Comparison of ENCODE assay signal across 26 mouse cellular contexts in genomic region chr1:47378795-47379194, GRCm38 (mm10).
DNase-seq lines count a peak whose midpoint lies in the region; ATAC-seq and TF ChIP-seq lines count a peak whose summit lies in the region.
"Had no signal": no experiment of that assay in that cellular context is flagged by ENCODE, and none has a peak within 500 bp of the region (broad histone marks: within the 10 kb centered on the region; RNA-seq: fewer than 3 reads in every experiment).

No protein-coding gene starts in this region.

- H3K27ac ChIP-seq in hindbrain, embryonic 14.5 days: no peak overlapping the region
- H3K27ac ChIP-seq in hindbrain, embryonic 12.5 days: no peak overlapping the region
- H3K27ac ChIP-seq in neural tube, embryonic 13.5 days (replicated peaks): no peak overlapping the region
- H3K27ac ChIP-seq in limb, embryonic 14.5 days (replicated peaks; ENCODE audit: low read depth, low read length): no peak overlapping the region
- H3K27ac ChIP-seq: embryonic facial prominence, embryonic 12.5 days; forebrain, embryonic 12.5 days; forebrain, embryonic 15.5 days; heart, adult 2 months; heart, embryonic 10.5 days; heart, embryonic 13.5 days; hindbrain, embryonic 15.5 days had no signal

- H3K4me1 ChIP-seq in hindbrain, embryonic 14.5 days (replicated peaks; ENCODE audit: control insufficient read depth, insufficient read depth, low read length): no peaks in the 10 kb centered on the region
- no peaks in the 10 kb centered on the region for H3K4me1 ChIP-seq in hindbrain, embryonic 12.5 days
- no peaks in the 10 kb centered on the region for H3K4me1 ChIP-seq in neural tube, embryonic 13.5 days (replicated peaks)
- no peaks in the 10 kb centered on the region for H3K4me1 ChIP-seq in limb, embryonic 14.5 days (ENCODE audit: control insufficient read depth, insufficient read depth, low read length)
- H3K4me1 ChIP-seq: embryonic facial prominence, embryonic 12.5 days; forebrain, embryonic 12.5 days; forebrain, embryonic 15.5 days; heart, embryonic 10.5 days; heart, embryonic 13.5 days; hindbrain, embryonic 15.5 days had no signal

- no peak overlapping the region for H3K4me2 ChIP-seq in hindbrain, embryonic 14.5 days (replicated peaks)
- no peak overlapping the region for H3K4me2 ChIP-seq in hindbrain, embryonic 12.5 days (replicated peaks)
- H3K4me2 ChIP-seq in neural tube, embryonic 13.5 days: no peak overlapping the region
- no peak overlapping the region for H3K4me2 ChIP-seq in limb, embryonic 14.5 days (replicated peaks; ENCODE audit: low read depth, low read length, severe bottlenecking)
- H3K4me2 ChIP-seq: embryonic facial prominence, embryonic 12.5 days; forebrain, embryonic 12.5 days; forebrain, embryonic 15.5 days; heart, embryonic 13.5 days; hindbrain, embryonic 15.5 days had no signal

- H3K4me3 ChIP-seq in hindbrain, embryonic 14.5 days (replicated peaks; ENCODE audit: low read length): no peak overlapping the region
- H3K4me3 ChIP-seq in hindbrain, embryonic 12.5 days: no peak overlapping the region
- no peak overlapping the region for H3K4me3 ChIP-seq in neural tube, embryonic 13.5 days
- no peak overlapping the region for H3K4me3 ChIP-seq in limb, embryonic 14.5 days (replicated peaks; ENCODE audit: low read length)
- H3K4me3 ChIP-seq: embryonic facial prominence, embryonic 12.5 days; erythroblast, embryonic 14.5 days; forebrain, embryonic 12.5 days; forebrain, embryonic 15.5 days; heart, adult 2 months; heart, embryonic 10.5 days; heart, embryonic 13.5 days; hindbrain, embryonic 15.5 days had no signal

- H3K27me3 ChIP-seq in hindbrain, embryonic 14.5 days (ENCODE audit: control insufficient read depth, insufficient read depth, low read length): no peaks in the 10 kb centered on the region
- H3K27me3 ChIP-seq in hindbrain, embryonic 12.5 days: no peaks in the 10 kb centered on the region
- H3K27me3 ChIP-seq in neural tube, embryonic 13.5 days: no peaks in the 10 kb centered on the region
- no peaks in the 10 kb centered on the region for H3K27me3 ChIP-seq in limb, embryonic 14.5 days (ENCODE audit: control insufficient read depth, insufficient read depth, low read length)
- H3K27me3 ChIP-seq: embryonic facial prominence, embryonic 12.5 days; forebrain, embryonic 12.5 days; forebrain, embryonic 15.5 days; heart, embryonic 13.5 days; hindbrain, embryonic 15.5 days had no signal

- no peak for TF ChIP-seq POLR2A in limb, embryonic 14.5 days (IDR thresholded peaks at IDR 0.05; ENCODE audit: borderline replicate concordance, extremely low read depth, insufficient read depth, insufficient read length)

- ATAC-seq in hindbrain, embryonic 14.5 days (ENCODE audit: low FRiP score): peak; percentile 68; the same call in 1 of the 2 replicates
- no peak for ATAC-seq in hindbrain, embryonic 12.5 days (ENCODE audit: low FRiP score)
- ATAC-seq in neural tube, embryonic 13.5 days (ENCODE audit: low read depth): 0 out of 2 replicates have a peak, but pooled peaks have one; percentile 56
- ATAC-seq in limb, embryonic 14.5 days (ENCODE audit: low FRiP score, low read depth): peak; percentile 37; the same call in 1 of the 2 replicates
- ATAC-seq: CD4-positive, CD25-positive, alpha-beta regulatory T cell, adult 4 months; forebrain, embryonic 15.5 days had no signal

- H3K9me3 ChIP-seq in hindbrain, embryonic 14.5 days (ENCODE audit: control insufficient read depth, low read length): no peaks in the 10 kb centered on the region
- H3K9me3 ChIP-seq in hindbrain, embryonic 12.5 days (replicated peaks): no peaks in the 10 kb centered on the region
- H3K9me3 ChIP-seq in neural tube, embryonic 13.5 days: no peaks in the 10 kb centered on the region
- no peaks in the 10 kb centered on the region for H3K9me3 ChIP-seq in limb, embryonic 14.5 days (ENCODE audit: control insufficient read depth, low read length)
- H3K9me3 ChIP-seq: embryonic facial prominence, embryonic 12.5 days; forebrain, embryonic 12.5 days; forebrain, embryonic 15.5 days; heart, embryonic 10.5 days; heart, embryonic 13.5 days; hindbrain, embryonic 15.5 days had no signal

- no peaks in the 10 kb centered on the region for H3K36me3 ChIP-seq in hindbrain, embryonic 14.5 days (replicated peaks; ENCODE audit: control insufficient read depth, insufficient read depth)
- H3K36me3 ChIP-seq in hindbrain, embryonic 12.5 days: no peaks in the 10 kb centered on the region
- H3K36me3 ChIP-seq in neural tube, embryonic 13.5 days: no peaks in the 10 kb centered on the region
- H3K36me3 ChIP-seq in limb, embryonic 14.5 days (ENCODE audit: control insufficient read depth, insufficient read depth, low read length): no peaks in the 10 kb centered on the region
- H3K36me3 ChIP-seq: embryonic facial prominence, embryonic 12.5 days; forebrain, embryonic 12.5 days; forebrain, embryonic 15.5 days; heart, embryonic 10.5 days; heart, embryonic 13.5 days; hindbrain, embryonic 15.5 days had no signal

- no peak overlapping the region for H3K9ac ChIP-seq in hindbrain, embryonic 14.5 days
- no peak overlapping the region for H3K9ac ChIP-seq in hindbrain, embryonic 12.5 days
- H3K9ac ChIP-seq in neural tube, embryonic 13.5 days: no peak overlapping the region
- H3K9ac ChIP-seq in limb, embryonic 14.5 days (ENCODE audit: low read depth, low read length, severe bottlenecking): no peak overlapping the region
- H3K9ac ChIP-seq: embryonic facial prominence, embryonic 12.5 days; forebrain, embryonic 12.5 days; forebrain, embryonic 15.5 days; heart, embryonic 13.5 days; hindbrain, embryonic 15.5 days had no signal

- 29% methylated on average over 1 of the region's 1 CpGs for WGBS in hindbrain, embryonic 14.5 days
- 30% methylated on average over 1 of the region's 1 CpGs for WGBS in hindbrain, embryonic 12.5 days
- 25% methylated on average over 1 of the region's 1 CpGs for WGBS in neural tube, embryonic 13.5 days
- 9% methylated on average over 1 of the region's 1 CpGs for WGBS in limb, embryonic 14.5 days

- no peak for DNase-seq in hindbrain, embryonic 14.5 days (ENCODE audit: low spot score)
- no peak for DNase-seq in neural tube, embryonic 10.5 days (ENCODE audit: extremely low spot score, low spot score)
- no peak for DNase-seq in limb, embryonic 14.5 days (ENCODE audit: low spot score)
- DNase-seq in urinary bladder, postnatal 10 days (ENCODE audit: low spot score): no peak
- DNase-seq: adrenal gland, adult 2 months; adrenal gland, postnatal 14 days; cerebellum, adult 11-12 months; cerebellum, adult 8-10 months; cerebellum, postnatal 10 days; cerebellum, postnatal 36 days; embryo, embryonic 11 days; gastrocnemius, postnatal 10 days; gastrocnemius, postnatal 36 days; heart, adult 2 months; heart, postnatal 14 days; heart, postnatal 4 days had no signal
